ENCODE assay signal across 7 mouse cellular contexts in the genomic region with DNA sequence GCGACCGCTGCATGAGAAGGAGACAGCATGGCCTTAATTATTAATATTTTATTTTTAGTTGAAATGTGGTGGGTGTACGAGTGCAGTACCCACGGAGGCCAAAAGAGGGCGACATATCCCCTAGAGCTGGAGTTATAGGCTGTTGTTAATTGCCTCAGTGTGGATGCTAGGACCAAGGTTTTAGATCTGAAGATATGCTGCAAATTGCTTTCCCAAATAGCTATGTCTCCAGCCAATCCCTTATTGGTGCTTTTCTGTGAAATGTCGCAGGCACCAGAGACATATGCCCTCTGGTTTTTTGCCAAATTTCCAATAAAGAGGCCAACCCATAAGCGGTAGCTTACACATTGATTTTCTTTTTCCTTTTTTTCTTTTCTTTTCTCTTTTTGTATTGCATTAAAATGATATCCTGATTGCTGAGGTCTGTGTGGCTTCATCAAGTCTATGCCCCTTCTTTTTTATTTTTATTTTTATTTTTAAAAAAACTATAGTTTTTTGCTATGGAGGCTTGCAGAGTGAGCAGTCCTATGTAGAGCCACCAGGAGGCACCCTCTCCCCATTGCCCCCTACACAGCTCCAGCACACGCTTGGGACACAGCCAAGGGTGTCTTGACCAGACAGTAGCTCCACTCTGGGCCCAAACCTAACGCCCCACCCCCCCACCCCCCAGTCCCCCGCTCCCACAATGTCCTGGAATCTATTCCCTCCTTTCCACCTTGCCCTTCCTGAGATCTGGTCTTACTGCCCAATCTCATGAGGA. TPM values are rescaled to one million over a fixed set of nuclear protein-coding genes. Genes with fewer than 3 reads are reported as not detected.
DNase-seq lines count a peak whose midpoint lies in the region; ATAC-seq lines count a peak whose summit lies in the region.

No protein-coding gene starts in this region.

- no peak overlapping the region for H3K9ac ChIP-seq in hindbrain, embryonic 11.5 days (ENCODE audit: low read depth, low read length)

- no peaks in the 10 kb centered on the region for H3K9me3 ChIP-seq in hindbrain, embryonic 11.5 days (ENCODE audit: control insufficient read depth, low read length)

- no peaks in the 10 kb centered on the region for H3K4me1 ChIP-seq in hindbrain, embryonic 11.5 days (replicated peaks; ENCODE audit: control insufficient read depth, insufficient read depth, low read length)

- H3K4me2 ChIP-seq in hindbrain, embryonic 11.5 days (replicated peaks; ENCODE audit: low read depth, low read length) = no peak overlapping the region

- DNase-seq in MN1 (ENCODE audit: low spot score) = peak; percentile 74
- DNase-seq in brain, adult 2 months (ENCODE audit: low read depth, low spot score) = peak; percentile 82
- DNase-seq in hindbrain, embryonic 11.5 days (ENCODE audit: low spot score) = peak; percentile 79
- DNase-seq in layer of hippocampus, postnatal 10 days (ENCODE audit: low spot score in 2 of 2) = peak; percentile 66 to 69
- peak; percentile 69 for DNase-seq in lung, postnatal 36 days
- DNase-seq in right cerebral cortex, postnatal 25 days = peak; percentile 18

- H3K27me3 ChIP-seq in hindbrain, embryonic 11.5 days (ENCODE audit: control insufficient read depth, insufficient read depth, low read length) = no peaks in the 10 kb centered on the region

- WGBS in hindbrain, embryonic 11.5 days = 24% methylated on average over 10 of the region's 10 CpGs

- no peak overlapping the region for H3K4me3 ChIP-seq in hindbrain, embryonic 11.5 days (ENCODE audit: low read depth, low read length)

- no peaks in the 10 kb centered on the region for H3K36me3 ChIP-seq in hindbrain, embryonic 11.5 days (ENCODE audit: control insufficient read depth, insufficient read depth, low read length)

- no peak overlapping the region for H3K27ac ChIP-seq in hindbrain, embryonic 11.5 days (ENCODE audit: low read depth, low read length)

- ATAC-seq in erythroid progenitor cell, adult 5-6 weeks (replicated peaks; ENCODE audit: low FRiP score, poor library complexity, severe bottlenecking) = peak; percentile 41
- ATAC-seq in hindbrain, embryonic 11.5 days (ENCODE audit: low FRiP score) = peak; percentile 66; the same call in 1 of the 2 replicates

RNA-seq across cellular contexts. Expression of gene Rnf130, which starts 38.7 kb away (rescaled TPM):
- 57.7 and 64.6 TPM in 2 replicates for total RNA-seq in erythroid progenitor cell, adult 5-6 weeks (2015; ENCODE audit: low replicate concordance)
- total RNA-seq in erythroid progenitor cell, adult 5-6 weeks (2017; ENCODE audit: low replicate concordance) = 47.5 and 48.2 TPM in 2 replicates
- 80.6 and 81.0 TPM in 2 replicates for polyA plus RNA-seq in hindbrain, embryonic 11.5 days (2014; fragmentation: Nextera tagmentation; extraction: Ambion mirVana)
- 10 to 100 TPM; 84.5 to 87.4 TPM for total RNA-seq in layer of hippocampus, postnatal 10 days (2021)

Comparison
In these comparisons a context has a peak if more than half of its experiments do, and no peak if none do; other contexts are left out.
1. DNase-seq: peak in every context shown above with its lines; median percentile 82 in brain, adult 2 months; 79 in hindbrain, embryonic 11.5 days; 74 in MN1; 69 in lung, postnatal 36 days; 68 in layer of hippocampus, postnatal 10 days; 18 in right cerebral cortex, postnatal 25 days.